Mouse (Mus musculus): ENCODE results near the gene Cds1.
A peak's percentile ranks its signal among the peaks of the same experiment; 100 is the strongest.

Cds1 gene

GRCm38 (mm10) chr5:101764554-101765347 is at the start of gene Cds1:
Gene Cds1, plus strand, starts transcription at chr5:101765130.
- peak; percentile 90 to 92 for DNase-seq

GRCm38 (mm10) chr5:101724216-101724615 is 40.7 kb upstream of the Cds1 start:
- no peak for DNase-seq

GRCm38 (mm10) chr5:101724756-101725155 is 40.2 kb upstream of the Cds1 start:
- no peak for DNase-seq

- DNase-seq = no peak
Measured at GRCm38 (mm10) chr5:101725703-101726102, 39.2 kb upstream of the Cds1 start.

GRCm38 (mm10) chr5:101726371-101726770 is 38.6 kb upstream of the Cds1 start:
- DNase-seq = no peak

GRCm38 (mm10) chr5:101728304-101728905 is 36.5 kb upstream of the Cds1 start:
- DNase-seq = no peak

- DNase-seq = no peak
Measured at GRCm38 (mm10) chr5:101737341-101737740, 27.6 kb upstream of the Cds1 start.

GRCm38 (mm10) chr5:101740471-101741223 is 24.3 kb upstream of the Cds1 start:
- DNase-seq = no peak

GRCm38 (mm10) chr5:101741224-101741591 is 23.7 kb upstream of the Cds1 start:
- no peak for DNase-seq

GRCm38 (mm10) chr5:101742014-101742413 is 22.9 kb upstream of the Cds1 start:
- DNase-seq = no peak

- DNase-seq = no peak
Measured at GRCm38 (mm10) chr5:101742425-101742824, 22.5 kb upstream of the Cds1 start.

- no peak for DNase-seq
Measured at GRCm38 (mm10) chr5:101744886-101745285, 20.0 kb upstream of the Cds1 start.

GRCm38 (mm10) chr5:101753680-101754079 is 11.2 kb upstream of the Cds1 start:
- no peak for DNase-seq

GRCm38 (mm10) chr5:101757669-101758068 is 7.3 kb upstream of the Cds1 start:
- no peak for DNase-seq

- no peak for DNase-seq
Measured at GRCm38 (mm10) chr5:101761685-101762084, 3.2 kb upstream of the Cds1 start.

GRCm38 (mm10) chr5:101763571-101763970 is 1.4 kb upstream of the Cds1 start:
- no peak for DNase-seq

- DNase-seq = peak; percentile 46 to 48
Measured at GRCm38 (mm10) chr5:101765390-101765901, 516 bp downstream of the Cds1 start.

GRCm38 (mm10) chr5:101766248-101766647 is 1.3 kb downstream of the Cds1 start:
- no peak for DNase-seq

GRCm38 (mm10) chr5:101767086-101767485 is 2.2 kb downstream of the Cds1 start:
- DNase-seq = no peak

- no peak for DNase-seq
Measured at GRCm38 (mm10) chr5:101767486-101767885, 2.6 kb downstream of the Cds1 start.

GRCm38 (mm10) chr5:101768558-101768957 is 3.6 kb downstream of the Cds1 start:
- no peak for DNase-seq

GRCm38 (mm10) chr5:101772621-101773020 is 7.7 kb downstream of the Cds1 start:
- DNase-seq = peak in 1 of 2 experiments; percentile 18

GRCm38 (mm10) chr5:101775262-101775661 is 10.3 kb downstream of the Cds1 start:
- no peak for DNase-seq

Data from cerebellum, postnatal 10 days (tissue).